Mouse (Mus musculus) frontal cortex, postnatal 36 days (tissue): ENCODE results near the gene Cd207.
"Not testable (repeated sequence)": the region's sequence is repeated elsewhere in the genome, so short reads cannot be mapped to it uniquely, and the experiment has no call there.

Source experiments
- DNase-seq, 2 experiments: peaks; one replicate each; pipeline ENCODE4 v3.0.0; 2022; ENCODE audit warnings: low spot score in 2 of 2

Cd207 gene

GRCm38 (mm10) chr6:83697932-83698331, 20.3 kb upstream of the Cd207 start:
- no peak for DNase-seq

GRCm38 (mm10) chr6:83696684-83697083, 19.0 kb upstream of the Cd207 start:
- DNase-seq, result no peak

- DNase-seq, result no peak
Measured at GRCm38 (mm10) chr6:83695731-83696130, 18.1 kb upstream of the Cd207 start.

- no peak for DNase-seq
Measured at GRCm38 (mm10) chr6:83693835-83694234, 16.2 kb upstream of the Cd207 start.

- DNase-seq, result no peak
Measured at GRCm38 (mm10) chr6:83692962-83693361, 15.3 kb upstream of the Cd207 start.

- DNase-seq, result no peak
Measured at GRCm38 (mm10) chr6:83690936-83691335, 13.3 kb upstream of the Cd207 start.

- DNase-seq, result no peak
Measured at GRCm38 (mm10) chr6:83690277-83690676, 12.6 kb upstream of the Cd207 start.

GRCm38 (mm10) chr6:83689374-83689773, 11.7 kb upstream of the Cd207 start:
- no peak for DNase-seq

- peak; percentile 81 to 82 for DNase-seq
Measured at GRCm38 (mm10) chr6:83673395-83673794, 4.3 kb downstream of the Cd207 start.

- DNase-seq, result no peak
Measured at GRCm38 (mm10) chr6:83665009-83665408, 12.6 kb downstream of the Cd207 start.

- DNase-seq, result no peak
Measured at GRCm38 (mm10) chr6:83660821-83661220, 16.8 kb downstream of the Cd207 start.

GRCm38 (mm10) chr6:83656087-83656486, 21.6 kb downstream of the Cd207 start, which contains the start of gene Clec4f:
TSS of gene Clec4f (minus strand) at chr6:83656187.
- DNase-seq, result no peak

GRCm38 (mm10) chr6:83646715-83647114, 30.9 kb downstream of the Cd207 start:
- no peak for DNase-seq

- DNase-seq, result no peak
Measured at GRCm38 (mm10) chr6:83635329-83635728, 42.3 kb downstream of the Cd207 start.

- not testable (repeated sequence) for DNase-seq
Measured at GRCm38 (mm10) chr6:83634631-83635030, 43.0 kb downstream of the Cd207 start.

- DNase-seq, result not testable (repeated sequence)
Measured at GRCm38 (mm10) chr6:83634106-83634505, 43.6 kb downstream of the Cd207 start.

GRCm38 (mm10) chr6:83631815-83632214, 45.8 kb downstream of the Cd207 start:
- no peak for DNase-seq

- no peak for DNase-seq
Measured at GRCm38 (mm10) chr6:83626781-83627180, 50.9 kb downstream of the Cd207 start.
